Mouse (Mus musculus) erythroblast, embryonic 14.5 days (primary cell): ENCODE results near the gene Srsf5.

Source experiments
- GATA1 ChIP-seq: IDR thresholded peaks from 2 replicates; pipeline ENCODE4 v1.6.1; 2012; ENCODE audit warnings: low read length, inconsistent platforms, mixed read lengths
- TAL1 ChIP-seq: IDR thresholded peaks from 3 replicates; pipeline ENCODE4 v1.6.1; 2012; ENCODE audit warnings: low read length, inconsistent platforms, mixed read lengths

GRCm38 (mm10) chr12:80944204-80944603, 1.1 kb upstream of the Srsf5 start:
- TF ChIP-seq GATA1 = no peak
- TF ChIP-seq TAL1 = no peak
